Mouse (Mus musculus) brain, embryonic 14.5 days (tissue): ENCODE results near the gene Hesx1.

Experiments
- CTCF ChIP-seq: fragments of 200-500 bp; IDR thresholded peaks from 2 replicates; pipeline ENCODE4 v1.5.1; 2012; ENCODE audit warnings: inconsistent platforms, mild to moderate bottlenecking, moderate library complexity, borderline replicate concordance; ENCODE audit not compliant: insufficient read depth, insufficient read length; ENCODE audit errors: extremely low read depth
- POLR2A ChIP-seq: fragments of 200-500 bp; IDR thresholded peaks from 2 replicates; pipeline ENCODE4 v1.6.1; 2012; ENCODE audit warnings: mild to moderate bottlenecking, inconsistent platforms, borderline replicate concordance; ENCODE audit not compliant: poor library complexity, insufficient read depth, insufficient read length, severe bottlenecking; ENCODE audit errors: extremely low read depth

DNA sequence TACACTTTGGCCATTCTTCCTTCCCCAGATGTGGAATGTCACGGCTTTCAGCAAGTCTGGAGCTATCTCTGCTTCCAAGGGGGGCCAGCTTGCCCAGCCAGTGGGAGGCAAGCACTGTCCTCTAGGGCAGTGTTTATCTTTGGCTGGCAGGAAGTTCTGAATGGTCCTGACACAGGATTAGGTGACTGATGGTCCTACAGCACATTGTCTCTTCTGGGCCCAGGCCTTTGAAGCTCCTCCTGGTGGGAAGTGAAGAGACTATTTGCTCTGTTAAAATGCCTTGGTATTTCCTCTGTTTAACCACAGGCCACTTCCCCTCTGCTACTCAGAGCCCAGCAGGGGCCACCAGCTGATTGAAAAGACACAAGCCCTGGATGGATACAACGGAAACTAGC lies 50.7 kb downstream of the Hesx1 start:
- TF ChIP-seq CTCF, result no peak
- no peak for TF ChIP-seq POLR2A
